Mouse (Mus musculus): ENCODE measurements around the gene Wnt8b.

DNA sequence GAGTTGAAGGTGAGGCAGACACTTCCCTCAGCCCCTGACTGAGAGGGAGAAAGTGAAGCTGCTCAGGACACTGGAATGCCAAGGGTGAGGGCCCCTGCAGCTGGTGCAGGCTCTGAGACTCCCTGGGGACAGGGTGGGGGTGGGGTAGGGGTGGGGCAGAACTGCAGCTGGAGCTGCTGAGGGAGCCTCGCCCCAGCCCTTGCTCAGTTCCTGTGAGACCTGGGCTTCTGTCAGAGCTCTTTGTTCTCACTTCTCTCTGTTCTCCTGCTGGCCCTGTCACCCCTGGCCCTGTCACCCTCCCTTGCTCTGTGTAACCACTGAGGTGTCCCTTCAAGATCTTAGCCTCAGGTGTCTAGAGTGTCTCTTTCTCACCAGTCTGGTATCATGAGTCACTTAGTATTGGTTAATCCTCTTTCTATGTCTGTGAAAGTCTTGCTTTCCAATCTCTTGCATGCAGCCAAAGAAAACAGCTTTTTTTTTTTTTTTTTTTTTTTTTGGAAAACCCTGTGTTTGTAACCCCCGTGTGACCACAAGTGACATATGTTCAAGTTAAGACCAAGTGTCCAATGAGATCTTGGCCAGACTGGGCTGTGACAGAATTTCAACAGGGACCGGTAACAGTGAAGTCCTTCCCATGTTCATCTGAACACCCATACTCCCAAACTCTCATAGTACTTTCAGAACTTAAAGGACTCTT, 35.8 kb upstream of the Wnt8b start:
- TF ChIP-seq CTCF (IDR thresholded peaks at IDR 0.05 in 2 of 3, conservative IDR thresholded peaks at IDR 0.05 in 1 of 3; ENCODE audit: control insufficient read depth in 1 of 3, insufficient read depth in 1 of 3, low read depth in 2 of 3, low read length in 3 of 3, poor library complexity in 1 of 3, severe bottlenecking in 1 of 3) (no peak), E2F4 (IDR thresholded peaks at IDR 0.05; ENCODE audit: borderline replicate concordance, low read depth, low read length) (no peak), ZMIZ1 (IDR thresholded peaks at IDR 0.05; ENCODE audit: low read depth, low read length) (no peak), MAFK (IDR thresholded peaks at IDR 0.05; ENCODE audit: borderline replicate concordance, low read depth, low read length) (no peak), SMC3 (IDR thresholded peaks at IDR 0.05; ENCODE audit: low read depth, low read length) (no peak), POLR2AphosphoS5 (IDR thresholded peaks at IDR 0.05; ENCODE audit: borderline replicate concordance, low read depth, low read length) (no peak), POLR2A (IDR thresholded peaks at IDR 0.05; ENCODE audit: control insufficient read depth in 1 of 2, insufficient read depth in 1 of 2, low read depth in 1 of 2, low read length in 2 of 2, poor library complexity in 1 of 2) (no peak), TBP (IDR thresholded peaks at IDR 0.05; ENCODE audit: low read depth, low read length) (no peak), MEF2A (IDR thresholded peaks at IDR 0.05; ENCODE audit: extremely low read depth, insufficient replicate concordance, low read depth, low read length, poor library complexity, severe bottlenecking) (no peak), CHD1 (IDR thresholded peaks at IDR 0.05; ENCODE audit: low read depth, low read length) (no peak), USF1 (IDR thresholded peaks at IDR 0.05; ENCODE audit: low read depth, low read length) (no peak), USF2 (IDR thresholded peaks at IDR 0.05; ENCODE audit: borderline replicate concordance in 1 of 2, insufficient read depth in 1 of 2, low read depth in 1 of 2, low read length in 2 of 2) (no peak), CHD2 (IDR thresholded peaks at IDR 0.05; ENCODE audit: low read length) (no peak)
